Mouse (Mus musculus) lung, adult 18-20 months (tissue): ENCODE measurements at regions not wholly inside any gene's neighbourhood (a gene's known extent, or its start where the extent isn't known, plus 50 kb on each side); places are given as distances from the start of the nearest gene placed in this dataset.

Experiments
- DNase-seq, 2 experiments: peaks; one replicate each; pipeline ENCODE4 v3.0.0; 2022; ENCODE audit warnings: mixed read lengths in 2 of 2

DNA sequence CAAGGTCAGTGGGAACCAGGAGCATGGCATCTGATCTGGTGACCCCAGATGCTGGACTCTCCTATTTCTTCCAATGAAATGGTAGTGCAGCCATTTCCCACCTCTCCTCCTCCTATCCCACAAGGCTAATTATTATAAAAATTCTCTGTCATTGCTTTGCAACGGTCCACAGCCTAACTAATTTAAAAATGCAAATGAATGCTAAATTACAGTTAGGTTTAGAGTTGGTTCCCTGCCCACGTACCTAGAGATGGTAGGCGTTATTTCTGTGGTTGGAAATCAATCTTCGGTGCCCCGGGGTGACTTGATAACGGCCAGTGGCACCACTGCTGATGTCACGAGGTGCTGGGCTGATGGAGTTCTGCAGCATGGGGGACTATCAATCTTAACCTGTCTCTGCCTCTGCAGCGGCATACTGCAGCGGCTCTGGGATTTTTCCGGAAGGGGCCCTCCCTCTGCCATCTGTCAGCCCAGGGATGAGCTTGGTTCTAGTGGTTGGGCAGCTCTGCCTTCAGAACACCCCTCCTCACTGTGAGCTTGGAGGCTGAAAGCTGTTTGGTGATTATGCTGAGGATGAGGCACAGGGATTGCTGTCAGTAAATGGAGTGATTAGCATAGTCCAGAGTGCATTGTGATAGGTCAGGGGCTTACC lies 66.5 kb downstream of the Nmur2 start:
- no peak for DNase-seq

DNA sequence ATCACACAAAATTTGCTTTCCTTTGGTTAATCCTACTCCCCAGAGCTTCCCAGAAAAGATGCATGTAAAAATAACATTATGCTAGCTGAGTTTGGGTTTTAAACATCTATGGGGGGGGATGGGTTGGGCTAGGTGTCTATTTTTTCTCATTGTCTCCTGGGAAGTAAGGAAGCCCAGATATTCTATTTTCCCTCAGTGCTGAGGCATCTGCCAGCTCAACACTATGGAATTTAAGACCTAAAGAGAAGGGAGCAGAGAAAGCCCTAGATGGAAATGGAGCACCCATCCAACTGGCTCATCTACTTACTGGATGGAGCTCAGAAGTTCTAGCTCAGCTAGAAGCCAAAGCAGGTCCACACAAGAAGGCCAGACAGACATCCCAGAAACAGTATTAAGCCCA lies 74.2 kb downstream of the Nmur2 start:
- no peak for DNase-seq

GRCm38 (mm10) chr11:55958372-55958771 lies 82.4 kb downstream of the Nmur2 start:
- DNase-seq: no peak

DNA sequence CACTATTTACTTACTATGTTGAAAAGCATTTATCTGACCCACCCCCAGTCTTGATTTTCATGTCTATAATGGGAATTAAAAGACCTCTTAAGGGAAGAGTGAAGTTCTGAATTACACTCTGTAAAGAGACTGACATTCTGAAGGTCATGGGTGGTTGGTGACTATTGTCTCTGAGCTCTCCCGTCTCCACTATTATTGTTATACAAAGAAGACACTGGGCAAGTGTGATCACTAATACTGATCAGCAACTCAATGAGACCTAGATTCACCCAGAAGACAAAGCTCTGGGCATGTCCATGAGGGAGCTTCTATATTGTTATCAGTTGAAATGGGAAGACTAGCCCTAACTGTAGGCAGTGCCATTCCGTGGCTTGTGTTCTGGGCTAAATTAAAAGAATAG lies 83.5 kb downstream of the Nmur2 start:
- no peak for DNase-seq

- DNase-seq: no peak
Observed at GRCm38 (mm10) chr11:55953696-55954095, 87.1 kb downstream of the Nmur2 start.

GRCm38 (mm10) chr11:55949596-55949995 lies 91.2 kb downstream of the Nmur2 start:
- no peak for DNase-seq

GRCm38 (mm10) chr11:55946629-55947240 lies 94.1 kb downstream of the Nmur2 start:
- no peak for DNase-seq

DNA sequence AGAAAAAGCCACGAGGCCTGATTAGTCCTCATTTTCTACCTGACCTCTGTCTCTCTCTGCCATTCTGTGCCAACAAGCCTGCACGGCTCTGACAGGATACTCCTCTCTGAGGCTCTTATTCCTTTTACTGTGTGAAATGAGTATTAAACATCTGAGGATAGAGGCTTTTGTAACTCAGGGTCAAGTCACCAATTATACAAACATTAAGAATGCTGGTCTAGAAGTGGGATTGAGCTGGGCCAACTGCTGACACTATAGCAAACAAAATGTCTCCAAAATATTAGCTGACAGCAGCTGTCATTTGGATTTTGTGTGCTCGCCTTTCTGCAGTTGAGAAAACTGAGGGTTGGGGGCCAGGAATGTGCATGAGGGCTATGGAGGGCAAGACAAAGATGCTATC lies 94.8 kb downstream of the Nmur2 start:
- DNase-seq: no peak

DNA sequence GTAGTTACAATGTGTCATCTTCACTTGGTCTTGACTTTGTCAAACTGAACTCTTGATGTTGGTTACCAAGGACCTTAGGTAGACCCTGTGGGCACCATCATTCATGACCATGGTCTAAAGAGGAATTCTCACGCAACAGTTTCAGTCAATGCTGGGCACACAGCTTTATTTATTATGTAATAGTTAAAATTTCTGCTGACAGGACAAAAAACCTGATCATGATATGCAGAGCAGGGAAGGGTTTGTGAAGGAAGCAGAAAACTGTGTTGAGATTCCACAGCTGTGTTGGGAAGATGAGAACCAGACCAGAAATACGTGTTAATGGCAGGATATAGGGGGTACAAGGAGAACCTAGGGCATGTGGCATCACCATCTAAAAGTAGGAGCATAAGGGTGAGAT lies 100.8 kb downstream of the Nmur2 start:
- DNase-seq: no peak

DNA sequence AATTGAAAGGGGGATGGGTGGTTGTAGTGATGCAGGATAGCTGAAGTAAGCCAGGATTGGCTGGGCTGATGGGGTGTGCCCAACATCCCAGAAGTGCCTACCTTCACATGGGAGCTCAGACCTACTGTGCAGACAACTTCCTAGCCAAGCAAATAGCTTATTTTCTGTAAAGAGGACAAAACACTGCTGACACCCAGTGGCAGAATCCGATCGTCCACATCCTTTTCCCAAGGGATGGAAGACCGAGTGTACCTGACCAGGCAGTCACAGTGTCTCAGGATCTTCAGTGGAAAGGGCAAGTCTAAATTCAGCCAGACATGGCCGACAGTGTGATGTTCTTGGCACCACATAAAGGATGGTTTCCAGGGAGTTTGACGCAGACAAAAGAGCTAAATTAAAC lies 114.4 kb downstream of the Nmur2 start:
- DNase-seq: no peak

GRCm38 (mm10) chr11:55919066-55919465 lies 121.7 kb downstream of the Nmur2 start:
- no peak for DNase-seq

GRCm38 (mm10) chr11:55918411-55918810 lies 122.4 kb downstream of the Nmur2 start:
- DNase-seq: no peak

DNA sequence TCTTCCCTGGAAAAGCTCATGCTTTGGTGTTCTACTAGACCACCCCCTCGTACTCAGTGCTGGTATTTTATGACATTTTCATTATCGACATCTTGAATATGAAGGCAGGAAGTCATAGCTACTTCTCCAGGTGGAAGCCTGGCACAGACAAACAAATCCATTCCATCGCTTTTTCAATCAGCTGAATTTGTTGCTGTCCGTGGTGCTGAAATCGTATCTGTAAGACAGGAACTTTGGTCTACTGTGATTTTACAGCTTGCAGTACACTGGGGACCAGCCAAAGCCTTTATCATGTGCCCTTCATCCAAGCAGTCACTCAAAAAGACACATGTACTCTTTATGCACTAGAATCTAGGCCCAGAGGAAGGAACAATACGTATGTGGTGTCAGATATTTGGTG lies 143.3 kb downstream of the Nmur2 start:
- no peak for DNase-seq

DNA sequence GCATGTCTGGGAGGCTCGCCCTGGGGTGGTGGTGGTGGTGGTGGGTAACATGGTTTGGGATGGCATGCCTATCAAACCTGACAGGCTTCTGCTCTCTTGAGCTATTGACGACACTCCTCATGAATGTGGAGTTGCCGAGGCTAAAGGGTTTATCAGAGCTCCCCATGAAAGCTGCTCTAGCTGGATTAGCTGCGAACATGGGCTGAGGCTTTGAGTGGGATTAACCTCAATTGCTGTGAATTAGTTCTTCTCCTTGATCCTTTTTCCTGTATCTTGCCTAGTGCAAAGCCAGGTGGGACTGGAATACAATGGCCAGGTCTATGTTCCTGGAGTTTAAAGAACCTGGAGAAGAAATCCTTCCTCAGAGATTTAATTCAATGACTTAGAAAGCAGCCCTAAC lies 150.6 kb downstream of the Nmur2 start:
- no peak for DNase-seq

- peak in 1 of 2 experiments; percentile 15 for DNase-seq
Observed at GRCm38 (mm10) chr11:55878631-55879030, 162.2 kb downstream of the Nmur2 start.

DNA sequence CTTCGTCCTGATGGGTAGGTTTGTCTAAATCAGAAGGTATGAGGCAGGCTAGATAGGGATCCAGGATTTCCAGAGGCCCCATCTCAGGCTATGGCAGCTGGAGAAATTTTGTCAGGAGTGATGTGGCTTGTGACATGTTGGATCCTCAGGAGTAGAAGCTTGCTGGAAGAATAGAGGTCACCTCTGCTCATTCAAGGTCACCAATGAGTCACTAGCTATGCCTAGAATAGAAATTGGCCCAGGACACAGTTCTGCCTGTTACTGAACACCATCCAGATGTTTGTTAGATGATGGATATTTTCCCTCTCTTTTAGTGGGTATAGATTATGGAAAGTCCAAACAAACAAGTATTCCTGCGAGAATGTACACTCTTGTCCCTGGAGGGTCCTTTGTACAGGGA lies 173.7 kb downstream of the Nmur2 start:
- DNase-seq: peak in 1 of 2 experiments; percentile 2

DNA sequence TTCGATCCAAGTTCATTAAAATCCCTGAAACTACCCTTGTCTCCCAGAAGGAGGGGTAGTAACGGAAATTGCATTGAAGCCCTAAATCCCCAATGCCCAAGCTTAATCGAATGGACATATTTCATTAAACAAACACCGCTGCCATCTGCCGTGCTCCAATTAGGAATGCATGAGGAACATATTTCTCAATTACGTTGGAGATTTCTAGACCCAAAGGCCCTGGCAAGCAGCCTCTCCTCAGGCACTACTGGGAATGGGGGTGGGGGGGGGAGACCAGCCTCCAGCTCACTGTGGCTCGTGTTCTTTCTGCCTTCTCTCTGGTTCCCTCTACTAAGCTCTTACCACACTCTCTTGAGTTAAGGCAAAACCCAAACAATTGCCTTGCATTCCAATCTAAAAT lies 181.6 kb downstream of the Nmur2 start:
- DNase-seq: no peak

GRCm38 (mm10) chr11:55820479-55820878 lies 212.5 kb upstream of the Glra1 start:
- DNase-seq: no peak

- no peak for DNase-seq
Observed at GRCm38 (mm10) chr11:55816566-55816965, 208.6 kb upstream of the Glra1 start.

DNA sequence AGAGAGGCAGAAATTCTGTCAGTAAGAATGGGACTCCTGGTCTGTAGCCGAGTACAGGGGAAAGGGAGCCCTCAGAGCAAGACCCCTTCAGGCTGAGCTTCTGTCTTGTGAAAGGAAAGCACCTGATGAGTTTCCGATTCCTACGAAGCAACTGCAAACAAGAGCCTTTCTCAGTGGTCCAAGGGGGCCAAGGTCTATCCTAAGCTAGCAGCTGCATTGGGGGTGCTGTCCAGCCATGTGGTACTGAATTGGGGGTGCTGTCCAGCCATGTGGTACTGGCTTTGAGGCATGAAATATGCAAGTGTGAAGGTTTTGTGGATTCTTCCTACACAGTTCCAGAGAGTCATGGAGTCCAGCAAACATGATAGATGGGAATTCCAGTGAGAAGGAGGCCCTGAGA lies 202.7 kb upstream of the Glra1 start:
- DNase-seq: no peak

DNA sequence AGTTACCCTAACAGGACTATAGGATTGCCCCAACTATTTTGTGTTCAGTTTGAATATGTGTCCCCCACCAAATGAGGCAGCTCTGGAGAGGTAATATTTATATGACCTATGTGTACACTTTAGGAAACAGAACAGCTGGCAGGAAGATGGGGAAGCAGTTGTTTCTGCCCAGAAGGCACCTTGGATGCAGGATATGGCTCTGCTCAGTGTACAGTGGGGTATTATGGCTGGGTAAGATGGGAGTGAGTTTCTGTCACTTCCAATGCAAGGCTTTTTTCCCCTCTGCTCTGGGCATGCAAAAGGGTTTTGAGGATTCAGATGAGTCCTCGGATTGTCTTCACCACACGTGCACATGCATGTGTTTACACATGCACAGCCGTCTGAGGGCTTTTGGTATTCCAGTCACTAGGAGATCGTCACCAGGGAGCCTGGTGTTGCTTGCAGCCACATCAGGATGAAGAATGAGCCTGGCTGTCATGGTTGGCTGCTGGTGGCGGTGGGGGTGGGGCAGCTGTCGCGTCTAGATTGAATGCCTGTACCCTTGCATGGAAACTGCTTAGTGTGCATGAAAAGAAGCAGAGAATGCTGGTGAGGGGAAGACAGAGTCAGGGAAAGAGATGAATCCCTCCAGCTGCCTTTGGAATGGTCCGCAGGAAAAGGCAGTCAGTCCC lies 183.3 kb upstream of the Glra1 start:
- no peak for DNase-seq

- DNase-seq: no peak
Observed at GRCm38 (mm10) chr11:55789638-55790037, 181.6 kb upstream of the Glra1 start.

DNA sequence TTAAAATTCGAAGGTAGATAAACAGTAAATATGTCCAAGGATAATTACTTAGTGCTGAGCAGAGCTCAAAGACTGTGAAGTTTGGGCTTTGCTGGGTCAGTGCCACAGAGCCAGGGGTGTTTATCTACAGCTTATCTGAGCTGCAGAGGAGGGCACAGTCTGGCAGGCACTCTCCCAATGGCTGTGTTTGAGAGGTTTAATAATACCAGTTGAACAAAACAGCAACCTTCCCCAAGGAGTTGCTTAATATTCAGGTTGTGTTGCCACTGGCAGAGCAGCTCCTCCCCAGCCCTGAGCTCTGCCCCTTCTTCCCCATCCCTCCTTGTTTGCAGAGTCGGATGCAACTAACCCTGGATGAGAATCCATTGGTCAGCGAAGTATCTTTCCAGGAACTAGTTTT lies 173.0 kb upstream of the Glra1 start:
- DNase-seq: no peak

GRCm38 (mm10) chr11:55780011-55780410 lies 172.0 kb upstream of the Glra1 start:
- no peak for DNase-seq
